Mouse (Mus musculus) E14TG2a.4 (cell line): ENCODE results near the gene G3bp2.

Experiments used
- CTCF ChIP-seq: conservative IDR thresholded peaks from 2 replicates; pipeline ENCODE4 v1.5.1; 2014; ENCODE audit warnings: low read length
- NANOG ChIP-seq: IDR thresholded peaks from 2 replicates; pipeline ENCODE4 v1.6.1; 2014; ENCODE audit warnings: borderline replicate concordance, low read length, mixed read lengths

DNA sequence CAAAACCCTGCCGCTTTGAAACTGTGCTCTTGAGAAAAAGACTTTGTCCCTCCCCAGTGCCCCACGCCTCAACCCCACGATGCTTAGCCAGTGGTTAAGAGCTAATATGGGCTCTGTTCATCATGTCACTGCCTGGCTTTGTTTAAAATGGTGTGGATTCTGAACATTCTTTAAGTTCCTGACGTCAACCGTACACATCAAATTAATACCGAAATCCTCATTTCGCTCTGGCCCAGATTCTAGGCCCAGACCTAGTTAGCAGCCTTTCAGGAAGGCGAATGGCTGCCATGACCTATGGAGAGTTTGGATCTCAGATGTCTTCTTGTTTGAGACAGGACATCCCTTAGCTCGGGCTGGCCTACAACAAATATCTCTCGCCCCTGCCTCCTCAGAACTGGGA, 44.2 kb upstream of the G3bp2 start:
- TF ChIP-seq CTCF, result no peak
- no peak for TF ChIP-seq NANOG
